Mouse (Mus musculus): ENCODE results near the gene Lrp5. TPM values are rescaled to one million over a fixed set of nuclear protein-coding genes. Genes with fewer than 3 reads are reported as not detected.
A peak's percentile ranks its signal among the peaks of the same experiment; 100 is the strongest.

Gene Lrp5
- total RNA-seq, 2 experiments from 2014 or later = 13.3 to 14.3 TPM

DNA sequence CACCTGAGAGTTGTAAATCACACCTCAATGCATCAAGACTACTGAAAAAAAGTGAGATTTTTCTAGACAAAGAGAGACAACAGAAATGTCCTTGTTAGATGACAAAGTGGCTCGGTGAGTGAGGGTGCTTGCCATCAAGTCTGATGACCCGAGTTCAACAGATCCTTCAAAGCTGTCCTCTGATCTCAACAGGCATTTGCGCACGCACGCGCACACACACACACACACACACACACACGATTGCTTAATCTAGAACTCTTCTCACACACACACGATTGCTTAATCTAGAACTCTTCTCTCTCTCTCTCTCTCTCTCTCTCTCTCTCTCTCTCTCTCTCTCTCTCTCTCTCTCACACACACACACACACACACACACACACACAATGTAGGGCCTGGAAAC lies 9.6 kb upstream of the Lrp5 start:
- no peak for DNase-seq (ENCODE audit: low spot score in 2 of 2)

DNA sequence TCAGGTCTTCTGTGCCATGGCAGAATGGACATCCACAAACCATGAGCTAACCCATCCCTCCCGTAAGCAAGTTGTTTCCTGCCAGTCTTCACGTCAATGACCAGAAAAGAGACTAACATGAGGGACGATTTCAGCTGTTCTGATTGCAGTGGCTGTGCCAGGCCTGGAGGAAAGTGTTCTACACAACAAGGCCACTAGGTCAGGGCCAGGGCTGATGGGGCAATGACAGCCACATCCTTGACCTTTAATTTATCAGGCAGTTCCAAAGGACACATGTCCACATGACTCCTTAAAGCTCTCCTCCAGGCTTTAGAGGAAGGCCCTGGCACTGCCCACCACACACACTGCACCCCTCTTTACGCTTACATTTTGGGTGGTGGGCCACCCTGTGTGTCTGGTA lies 9.1 kb upstream of the Lrp5 start:
- DNase-seq (ENCODE audit: low spot score in 2 of 2) = no peak

DNA sequence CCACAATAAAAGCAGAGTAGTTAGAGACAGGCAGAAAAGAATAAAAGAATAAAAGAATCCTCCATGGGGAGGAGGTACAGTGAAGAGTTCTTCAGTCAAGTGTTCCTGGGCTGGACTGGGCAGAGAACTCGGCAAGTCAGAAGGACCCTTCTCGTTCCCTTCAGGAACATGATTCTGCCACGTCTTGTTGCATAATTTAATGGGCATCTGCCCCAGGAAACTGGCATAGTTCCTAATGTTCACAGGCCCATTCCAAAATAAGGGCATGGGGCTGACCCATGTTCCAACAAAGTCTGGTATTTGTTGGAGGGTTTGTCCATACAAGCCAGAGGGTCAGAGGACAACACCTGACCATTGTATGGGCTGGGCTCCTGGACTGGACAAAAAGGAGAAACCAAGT lies 8.6 kb upstream of the Lrp5 start:
- DNase-seq (ENCODE audit: low spot score in 2 of 2) = no peak

DNA sequence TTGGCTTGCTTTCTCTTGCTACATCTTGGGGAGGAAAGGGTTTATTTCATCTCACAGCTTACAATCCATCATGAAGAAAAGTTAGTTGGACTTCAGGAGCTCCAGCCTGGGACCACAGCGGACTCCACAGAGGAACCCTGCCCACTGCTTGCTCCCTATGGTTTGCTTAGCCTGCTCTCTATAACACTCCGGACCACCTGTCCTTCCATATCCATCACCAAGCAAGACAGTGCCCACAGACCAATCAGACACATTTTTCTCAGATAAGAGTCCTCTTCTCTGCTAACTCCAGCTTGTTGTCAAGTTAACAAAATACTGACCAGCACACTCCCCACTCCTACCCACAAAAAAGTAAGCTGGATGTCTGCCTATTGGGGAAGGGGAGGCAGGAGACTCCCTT lies 8.1 kb upstream of the Lrp5 start:
- DNase-seq (ENCODE audit: low spot score in 2 of 2) = no peak

DNA sequence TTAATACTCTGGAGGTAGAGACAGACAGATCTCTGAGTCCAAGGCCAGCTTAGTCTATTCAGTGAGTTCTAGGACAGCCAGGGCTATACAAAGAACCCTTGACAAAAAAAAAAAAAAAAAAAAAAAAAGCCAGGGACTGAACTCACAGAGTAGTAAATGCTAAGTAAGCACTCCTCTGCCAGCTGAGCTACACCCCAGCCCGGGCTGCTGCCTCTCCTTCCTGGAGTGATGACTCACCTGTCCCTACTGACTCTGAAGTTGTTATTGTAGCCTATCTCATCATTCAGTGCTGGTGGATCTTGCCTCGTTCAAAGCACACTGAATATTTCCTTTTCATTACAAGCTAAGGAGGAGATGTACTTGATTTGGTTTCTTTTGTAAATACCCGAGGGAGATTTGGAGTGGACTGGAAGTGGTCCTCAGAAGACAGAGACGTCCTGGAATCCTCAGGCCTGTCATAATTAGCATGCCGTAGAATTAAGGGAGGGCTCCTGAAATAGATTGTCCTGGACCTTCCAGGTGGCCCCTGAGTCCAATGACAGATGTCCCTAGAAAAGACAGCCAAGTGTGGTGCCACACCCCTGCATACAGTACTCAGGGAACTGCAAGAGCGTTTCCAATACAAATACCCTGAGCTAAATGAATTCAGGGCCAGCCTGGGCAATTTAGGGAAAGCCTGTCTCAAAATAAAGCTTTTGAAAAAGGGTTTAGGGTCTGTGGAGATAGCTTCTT lies 6.2 kb upstream of the Lrp5 start:
- no peak for DNase-seq (ENCODE audit: low spot score in 2 of 2)

DNA sequence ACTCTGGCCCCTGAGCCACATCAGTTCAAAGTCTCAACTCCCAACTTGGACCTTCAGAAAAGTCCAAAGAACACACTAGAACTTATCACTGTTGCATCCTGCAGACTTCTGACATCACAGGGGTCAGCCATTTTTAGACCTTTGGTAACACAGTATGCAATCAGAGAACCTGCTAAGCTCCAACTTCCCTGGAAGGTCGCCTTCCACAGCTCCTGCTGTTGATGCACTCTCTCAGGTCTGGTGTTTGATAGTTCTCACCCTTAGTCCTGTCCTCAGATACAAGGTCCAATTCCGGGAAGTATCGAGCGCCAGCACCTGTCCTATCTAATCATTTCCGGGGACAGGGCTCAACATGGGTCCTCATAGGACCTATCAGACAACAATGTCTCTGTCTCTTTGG lies 5.0 kb upstream of the Lrp5 start:
- DNase-seq (ENCODE audit: low spot score in 2 of 2) = no peak

DNA sequence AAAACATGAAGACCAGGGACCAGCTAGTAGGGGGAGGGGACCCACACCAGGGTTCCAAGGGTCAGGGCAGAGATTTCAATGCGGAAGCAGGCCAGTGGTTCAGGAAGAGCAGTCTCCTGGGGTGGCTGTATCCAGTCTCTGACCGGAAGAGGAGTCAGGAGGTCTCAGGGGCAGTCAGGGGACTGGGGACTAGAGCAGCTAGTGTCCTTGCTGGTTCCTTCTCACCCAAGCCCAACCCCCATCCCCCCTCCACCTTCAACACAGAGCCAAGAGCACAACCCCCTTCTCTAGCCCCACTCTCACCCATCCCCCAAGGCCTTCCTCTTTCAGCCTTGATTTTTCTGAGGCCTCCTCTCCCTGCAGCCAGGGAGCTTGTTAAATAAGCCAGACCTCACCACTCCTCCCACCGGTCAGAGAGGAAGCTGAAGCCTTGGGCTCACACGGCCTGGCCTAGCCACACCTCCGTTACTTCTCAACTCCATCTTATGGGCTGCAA lies 1.4 kb upstream of the Lrp5 start:
- DNase-seq (ENCODE audit: low spot score in 2 of 2) = no peak

DNA sequence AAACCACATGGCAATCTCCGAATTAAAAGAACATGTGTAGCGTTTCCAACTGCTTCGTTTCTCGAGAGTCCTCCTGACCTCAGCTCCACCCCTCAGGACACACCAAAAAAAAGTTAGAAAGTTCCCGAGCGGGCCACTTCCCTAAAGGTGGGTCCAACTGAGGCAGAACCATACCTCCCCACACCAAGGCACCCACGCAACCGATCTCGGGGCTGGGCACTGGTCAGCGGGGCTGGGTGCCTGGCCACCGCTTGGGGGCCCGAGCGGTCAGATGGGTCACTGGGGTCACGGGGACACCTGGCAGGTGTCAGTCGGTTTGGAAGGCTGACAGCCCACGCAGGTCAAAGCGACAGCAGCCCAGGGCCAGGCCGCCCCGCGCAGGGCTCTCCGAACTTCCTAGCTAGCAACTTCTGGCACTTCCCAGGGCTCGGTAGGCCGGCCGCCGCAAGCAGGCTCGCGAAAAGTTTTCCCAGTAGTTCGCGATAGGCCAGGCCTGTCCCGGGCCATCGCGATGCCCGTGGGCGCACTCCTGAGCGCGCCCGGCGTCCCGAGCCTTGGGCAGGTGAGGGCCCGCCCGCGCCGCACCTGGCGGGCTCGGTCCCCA lies 651 bp downstream of the Lrp5 start:
- DNase-seq (ENCODE audit: low spot score in 2 of 2) = no peak

DNA sequence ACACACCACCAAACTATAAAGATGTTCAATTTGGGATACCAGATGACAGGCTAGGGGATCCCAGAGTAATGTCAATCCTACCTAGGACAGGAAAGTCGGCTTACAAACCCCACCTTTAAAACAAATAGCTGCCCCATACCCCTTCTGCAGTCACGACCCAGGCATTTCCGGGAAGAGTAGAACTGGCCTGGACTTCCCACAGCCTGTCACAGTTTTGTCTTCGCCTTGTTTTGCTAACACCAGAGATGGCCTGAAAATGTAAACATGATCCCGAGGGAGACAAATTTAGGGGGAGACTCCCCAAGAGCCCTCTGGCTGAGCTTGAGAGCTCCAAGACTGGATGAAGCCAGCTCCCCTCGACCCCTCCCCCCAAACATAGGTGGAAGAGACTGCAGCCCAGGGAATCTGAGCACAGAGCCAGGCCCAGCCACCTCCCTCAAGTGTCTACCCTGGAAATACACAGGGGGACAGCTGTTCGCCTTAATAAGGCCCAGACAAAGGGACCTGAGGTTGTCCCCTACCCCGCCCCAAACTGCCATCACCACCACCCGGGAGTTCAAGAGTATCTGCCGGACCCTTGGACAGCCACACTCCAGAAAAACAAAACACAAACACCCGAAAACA lies 1.3 kb downstream of the Lrp5 start:
- no peak for DNase-seq (ENCODE audit: low spot score in 2 of 2)

DNA sequence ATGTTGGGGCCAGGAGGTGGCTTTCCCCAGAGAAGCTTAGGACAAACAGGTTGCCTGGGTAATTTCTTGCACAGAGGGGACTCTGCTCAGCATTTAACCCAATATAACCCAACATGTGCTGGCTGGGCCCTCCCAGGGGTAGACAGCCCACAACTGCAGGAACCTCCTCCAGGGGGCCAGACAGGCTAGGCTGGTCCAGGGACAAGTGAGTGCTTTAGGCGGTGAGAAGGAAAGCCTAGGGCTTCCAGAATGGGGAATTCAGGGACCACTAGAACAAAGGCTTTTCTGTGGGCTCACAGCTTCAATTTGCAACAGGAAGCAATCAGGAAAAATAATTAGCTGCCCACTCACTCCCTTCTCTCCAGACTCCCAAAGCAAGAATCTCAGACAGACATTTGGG lies 1.9 kb downstream of the Lrp5 start:
- DNase-seq (ENCODE audit: low spot score in 2 of 2) = no peak

DNA sequence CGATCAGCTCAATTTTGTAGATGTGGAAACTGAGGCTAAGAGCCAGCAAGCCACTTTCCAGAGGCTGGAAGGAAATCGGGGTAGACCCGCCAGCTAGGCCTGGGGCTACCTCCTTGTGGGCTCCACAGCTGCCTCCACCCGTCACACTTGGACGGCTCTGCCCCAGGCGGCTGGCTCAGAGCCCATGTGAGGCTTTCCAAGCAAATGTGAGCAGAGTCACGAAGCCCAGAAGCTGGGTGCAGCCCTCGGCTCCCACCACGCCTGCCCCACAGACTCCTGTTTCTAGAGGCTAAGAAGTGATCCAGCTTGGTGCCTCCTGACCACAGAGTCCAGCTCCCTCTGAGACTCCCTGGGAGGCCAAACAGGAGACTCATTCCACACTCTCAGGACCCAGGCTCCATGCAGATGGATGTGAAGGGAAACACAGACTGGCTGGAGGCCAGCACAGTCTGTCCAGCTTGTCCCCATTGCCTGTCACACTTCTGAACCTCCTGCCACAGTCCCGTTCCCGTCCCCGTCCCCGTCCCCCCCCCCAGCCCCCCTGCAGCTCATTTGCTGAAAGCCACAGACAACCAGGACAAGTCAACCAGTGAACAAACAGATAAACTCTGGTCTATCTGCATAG lies 4.9 kb downstream of the Lrp5 start:
- DNase-seq (ENCODE audit: low spot score in 2 of 2) = peak; percentile 72 to 77

DNA sequence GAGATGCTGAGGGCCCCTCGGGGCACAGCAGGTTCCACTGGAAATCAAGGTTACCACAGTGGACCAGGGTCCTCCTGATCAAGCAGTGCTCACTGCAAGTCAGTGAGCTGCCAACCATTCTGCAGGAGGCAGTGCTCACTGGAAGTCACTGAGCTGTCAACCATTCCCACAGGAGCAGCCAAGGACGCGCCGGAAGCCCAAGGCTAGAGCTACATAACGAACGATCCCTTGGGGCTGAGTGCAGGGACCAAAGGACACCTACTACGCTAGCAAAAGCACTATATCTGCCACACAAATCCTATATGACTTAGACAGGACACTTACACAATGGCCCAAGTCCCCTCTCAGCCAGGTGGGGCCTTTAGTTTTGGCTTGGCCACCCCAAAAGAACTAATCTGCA lies 5.6 kb downstream of the Lrp5 start:
- DNase-seq (ENCODE audit: low spot score in 2 of 2) = no peak

DNA sequence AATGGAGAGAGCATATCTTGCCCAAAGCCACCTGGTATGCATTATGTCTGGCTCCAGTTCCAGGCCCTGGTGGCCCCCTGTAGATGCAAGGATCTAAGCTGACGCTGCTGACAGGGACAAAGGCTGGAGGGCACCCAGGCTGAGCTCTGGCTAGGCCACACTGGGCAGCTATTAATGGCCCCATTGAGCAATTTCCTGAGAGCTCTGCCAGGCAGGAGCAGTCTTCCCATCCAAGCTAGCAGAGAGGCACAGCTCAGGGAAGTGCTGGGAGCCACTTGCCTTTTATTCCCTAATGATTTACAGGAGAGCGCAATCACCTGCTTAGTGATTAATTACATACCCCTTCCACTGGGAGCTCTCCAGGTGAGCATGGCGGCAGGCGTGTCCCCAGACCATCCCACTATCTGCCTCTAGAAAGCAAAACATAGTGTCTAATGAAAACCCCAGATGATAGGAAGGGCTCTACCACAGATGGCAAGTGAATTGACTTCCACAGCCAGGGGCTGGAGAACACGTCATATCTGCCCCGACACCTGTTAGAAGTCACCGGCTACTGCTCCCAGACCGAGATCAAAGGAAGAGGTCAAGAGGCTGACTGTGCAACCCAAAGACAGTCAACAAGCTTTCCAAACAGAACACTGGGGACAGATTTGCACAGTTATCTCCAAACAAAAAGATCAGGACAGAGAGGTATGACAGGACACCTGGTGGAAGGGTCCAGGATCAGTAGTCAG lies 12.1 kb downstream of the Lrp5 start:
- no peak for DNase-seq (ENCODE audit: low spot score in 2 of 2)

DNA sequence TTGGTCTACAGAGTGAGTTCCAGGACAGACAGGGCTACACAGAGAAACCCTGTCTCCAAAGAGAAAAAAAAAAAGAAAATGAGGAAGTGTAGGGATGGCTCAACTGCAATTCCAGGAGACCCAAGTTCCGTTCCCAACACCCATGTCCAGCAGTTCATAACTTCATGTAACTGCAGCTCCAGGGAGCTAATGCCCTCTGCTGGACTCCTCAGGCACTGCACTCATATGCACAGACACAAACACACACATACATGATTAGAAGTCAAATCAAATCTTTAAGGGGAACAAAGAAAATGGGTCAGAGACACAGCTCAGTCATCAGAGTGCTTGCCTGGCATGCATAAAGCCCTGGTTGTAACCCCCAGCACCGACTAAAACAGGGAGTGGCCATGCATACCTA lies 13.2 kb downstream of the Lrp5 start:
- no peak for DNase-seq (ENCODE audit: low spot score in 2 of 2)

DNA sequence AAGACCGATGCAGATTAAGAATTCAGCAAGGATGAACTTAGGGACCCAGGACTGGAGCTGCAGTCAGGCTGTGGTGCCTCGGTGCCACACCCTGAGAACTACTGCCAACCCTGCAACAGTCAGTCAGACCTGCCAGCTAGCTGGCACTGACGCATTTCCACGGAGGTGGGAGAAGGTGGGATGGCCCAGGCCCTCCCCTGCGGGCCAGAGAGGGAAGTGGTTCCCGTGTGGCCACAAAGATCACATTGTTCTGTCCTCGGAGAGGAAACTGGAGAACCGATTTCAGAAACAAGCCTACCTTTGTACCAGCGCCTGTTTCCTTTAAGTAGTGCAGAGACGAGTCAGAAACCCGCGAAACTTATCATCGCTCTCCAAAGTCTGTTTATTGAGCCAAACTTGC lies 17.3 kb downstream of the Lrp5 start:
- no peak for DNase-seq (ENCODE audit: low spot score in 2 of 2)

DNA sequence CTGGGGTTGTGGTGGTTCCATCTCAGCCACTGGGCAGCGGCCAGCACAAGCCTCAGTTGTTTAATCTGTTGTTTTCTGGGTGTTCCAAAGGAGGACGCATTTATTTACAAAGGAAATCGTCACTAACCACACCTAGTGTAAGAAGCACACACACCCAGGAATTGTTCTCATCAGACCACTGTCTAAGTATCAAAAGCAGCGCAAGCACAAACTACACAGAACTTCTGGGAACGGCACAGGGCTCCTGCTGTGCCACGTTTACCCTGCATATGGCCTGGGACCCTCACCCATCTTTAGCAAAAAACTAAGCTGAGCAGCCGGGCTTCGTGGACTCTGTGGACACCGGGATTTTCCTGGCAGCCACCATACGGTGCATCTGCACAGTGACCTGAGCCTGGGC lies 17.8 kb downstream of the Lrp5 start:
- no peak for DNase-seq (ENCODE audit: low spot score in 2 of 2)

DNA sequence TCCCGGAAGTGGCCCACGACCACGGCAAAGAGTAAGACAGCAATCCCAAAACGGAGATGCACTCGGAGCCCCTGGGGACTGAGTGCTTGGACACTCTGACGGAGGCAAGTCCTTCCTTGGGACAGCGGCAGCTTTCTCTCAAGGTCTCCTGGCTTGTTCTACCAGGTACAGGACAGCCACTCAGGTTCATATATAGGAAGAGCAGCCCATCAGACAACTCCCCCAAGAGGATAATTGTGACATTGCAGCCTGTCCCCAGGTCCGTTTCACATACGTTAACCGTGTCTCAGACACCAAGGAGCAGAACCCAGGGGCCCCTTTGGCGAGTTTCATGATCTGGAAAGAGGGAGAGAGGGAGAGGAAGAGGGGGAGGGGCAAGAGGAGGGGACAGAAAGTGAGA lies 18.4 kb downstream of the Lrp5 start:
- DNase-seq (ENCODE audit: low spot score in 2 of 2) = no peak

DNA sequence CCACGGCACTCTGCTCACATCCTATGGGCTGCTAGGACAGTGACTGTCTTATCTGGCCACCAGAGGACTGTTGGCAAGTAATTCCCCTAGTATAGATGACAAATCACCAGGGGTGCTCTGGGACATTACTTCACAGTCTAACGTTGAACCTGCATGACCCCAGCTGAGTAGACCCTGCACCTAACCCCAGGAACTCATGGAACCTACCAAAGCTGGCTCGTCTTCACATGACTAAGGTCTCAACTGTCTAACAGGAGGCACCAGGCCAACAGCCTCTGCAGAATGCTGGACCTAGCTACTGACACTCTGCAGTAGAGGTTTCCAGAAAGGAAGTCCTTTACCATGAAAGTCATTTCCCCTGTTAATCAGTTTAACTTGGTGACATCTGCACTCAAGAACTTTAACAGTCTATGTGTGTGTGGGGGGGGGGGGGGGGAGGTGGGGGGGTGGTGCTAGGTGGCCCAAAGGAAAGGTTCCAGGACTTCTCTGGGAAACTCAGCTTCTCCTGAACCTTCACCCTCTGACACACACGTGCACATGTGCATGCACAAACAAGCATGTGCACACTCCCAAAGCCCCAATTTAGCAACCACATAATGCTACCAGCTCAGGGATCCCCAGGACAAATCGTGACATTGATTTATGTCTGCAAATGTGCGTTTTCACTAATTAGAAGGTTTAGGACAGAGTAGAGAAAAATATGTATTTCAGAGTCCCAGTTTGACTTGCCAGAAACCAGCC lies 19.0 kb downstream of the Lrp5 start:
- DNase-seq (ENCODE audit: low spot score in 2 of 2) = no peak

DNA sequence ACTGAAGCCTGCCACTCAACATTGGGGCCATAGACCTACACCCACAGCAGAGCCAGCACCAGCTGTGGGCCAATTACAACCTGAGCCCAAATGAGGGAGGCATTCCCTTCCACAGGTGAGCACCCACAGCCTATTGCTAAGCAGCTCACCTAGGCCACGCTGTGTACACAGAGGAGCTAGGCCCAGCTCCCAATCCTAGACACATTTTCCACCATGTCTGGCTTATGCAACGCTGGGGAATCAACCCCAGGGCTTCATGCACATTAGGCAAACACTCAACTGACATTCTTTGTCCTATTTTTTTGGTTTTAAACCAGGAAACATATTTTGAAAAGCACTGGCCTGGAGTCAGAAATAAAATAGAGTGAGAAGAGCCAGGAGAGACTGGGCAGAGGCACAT lies 19.7 kb downstream of the Lrp5 start:
- DNase-seq (ENCODE audit: low spot score in 2 of 2) = no peak

DNA sequence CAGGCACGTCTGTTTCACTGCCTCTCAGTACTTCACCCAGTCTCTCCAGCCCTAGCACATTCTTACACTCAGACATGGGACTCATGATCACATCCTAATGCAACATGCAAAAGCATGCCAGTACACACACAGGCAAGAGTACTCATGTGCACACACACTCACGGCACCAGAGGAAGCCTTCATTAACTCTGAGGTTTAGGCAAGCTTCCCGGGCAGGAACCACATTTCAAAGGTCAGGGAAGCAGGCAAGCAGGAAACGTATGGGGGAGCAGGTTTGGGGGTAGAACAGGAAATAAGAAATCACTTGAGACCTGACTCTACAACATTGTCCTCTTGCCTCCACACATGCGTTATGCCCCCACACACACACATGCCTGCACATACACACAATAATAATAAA lies 20.9 kb downstream of the Lrp5 start:
- no peak for DNase-seq (ENCODE audit: low spot score in 2 of 2)

DNA sequence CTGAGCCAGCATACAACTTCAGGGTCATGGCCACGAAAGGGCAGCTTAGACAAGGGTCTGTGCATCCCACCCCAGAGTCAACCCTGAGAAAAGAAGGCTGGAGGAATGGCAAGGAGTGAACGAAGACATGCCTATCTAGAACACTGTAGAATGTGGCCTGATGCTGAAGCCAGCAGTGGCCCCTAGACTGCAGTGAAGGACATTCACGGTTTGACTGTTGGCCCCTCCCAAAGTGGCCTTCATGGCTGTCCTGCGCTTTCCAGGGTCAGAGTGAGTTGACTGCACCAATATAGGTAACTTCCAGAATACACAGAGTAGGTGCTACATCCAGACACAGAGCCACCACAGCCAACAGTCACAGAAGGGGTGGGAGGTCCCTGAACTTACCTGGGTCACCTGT lies 28.4 kb downstream of the Lrp5 start:
- no peak for DNase-seq (ENCODE audit: low spot score in 2 of 2)
